9 mouse cellular contexts compared by ENCODE assay signal in genomic region chr11:54088947-54089317, GRCm38 (mm10). TPM values are rescaled to one million over a fixed set of nuclear protein-coding genes. Genes with fewer than 3 reads are reported as not detected.
DNase-seq lines count a peak whose midpoint lies in the region; TF ChIP-seq lines count a peak whose summit lies in the region.
"Had no signal": no experiment of that assay in that cellular context is flagged by ENCODE, and none has a peak within 500 bp of the region (broad histone marks: within the 10 kb centered on the region; RNA-seq: fewer than 3 reads in every experiment).

No protein-coding gene starts in this region.

- no peak overlapping the region for H3K4me3 ChIP-seq in ES-E14 (ENCODE audit: insufficient read depth in 1 of 2, low read depth in 1 of 2, low read length in 2 of 2, poor library complexity in 1 of 2, severe bottlenecking in 1 of 2)
- H3K4me3 ChIP-seq: hindbrain, embryonic 15.5 days had no signal

- no peaks in the 10 kb centered on the region for H3K36me3 ChIP-seq in ES-E14 (ENCODE audit: control insufficient read depth, insufficient read depth, low read length, poor library complexity, severe bottlenecking)
- H3K36me3 ChIP-seq: hindbrain, embryonic 15.5 days had no signal

- H3K9ac ChIP-seq in ES-E14 (ENCODE audit: insufficient read depth, low read depth, low read length, poor library complexity, severe bottlenecking): no peak overlapping the region
- H3K9ac ChIP-seq: hindbrain, embryonic 15.5 days had no signal

- intact Hi-C loops in heart, postnatal 10 days (cut with DNase I): loop anchor here (1.0 to 2.0 kb wide), 4 partner anchors 34 to 168 kb away; no protein-coding TSS in a partner anchor

- no peaks in the 10 kb centered on the region for H3K9me3 ChIP-seq in ES-E14 (ENCODE audit: control insufficient read depth, insufficient read depth, low read depth, low read length)
- H3K9me3 ChIP-seq: hindbrain, embryonic 15.5 days had no signal

- no peak for DNase-seq in ES-E14 (ENCODE audit: low read depth, low spot score)
- DNase-seq in adrenal gland, postnatal 25 days: peak; percentile 79
- peak; percentile 80 for DNase-seq in embryo, embryonic 9.5 days (ENCODE audit: extremely low spot score)
- peak; percentile 87 to 94 for DNase-seq in heart, postnatal 10 days
- peak; percentile 86 to 88 for DNase-seq in kidney, postnatal 4 days
- peak; percentile 89 for DNase-seq in lung, postnatal 10 days
- peak; percentile 85 for DNase-seq in retina, postnatal 1 day
- peak; percentile 81 for DNase-seq in yolk sac, embryonic 10.5 days (ENCODE audit: low spot score)

- no peaks in the 10 kb centered on the region for H3K4me1 ChIP-seq in ES-E14 (ENCODE audit: control insufficient read depth in 2 of 2, insufficient read depth in 2 of 2, low read length in 2 of 2, poor library complexity in 1 of 2)
- H3K4me1 ChIP-seq: hindbrain, embryonic 15.5 days had no signal

- no peak overlapping the region for H3K27ac ChIP-seq in ES-E14 (ENCODE audit: insufficient read depth, low read depth, low read length, poor library complexity, severe bottlenecking)
- H3K27ac ChIP-seq: hindbrain, embryonic 15.5 days had no signal

- in situ Hi-C loops in ES-E14 (cut with MboI; ENCODE audit: low sequenced_read_pairs in 2 of 2, unreplicated experiment in 2 of 2): no loop called here

TF ChIP-seq in ES-E14, 5 proteins besides CTCF, POLR2A, EP300 and RAD21:
- TF ChIP-seq ZNF384 (IDR thresholded peaks at IDR 0.05; ENCODE audit: low read depth, low read length) (no peak), CHD2 (IDR thresholded peaks at IDR 0.05; ENCODE audit: low read depth, low read length) (no peak), ZC3H11A (IDR thresholded peaks at IDR 0.05; ENCODE audit: borderline replicate concordance, low read depth, low read length) (peak; percentile 47; the same call in 1 of the 2 replicates), HCFC1 (IDR thresholded peaks at IDR 0.05; ENCODE audit: borderline replicate concordance, insufficient read depth, low read length) (no peak), MAFK (IDR thresholded peaks at IDR 0.05; ENCODE audit: insufficient read depth, low read depth, low read length) (no peak)

RNA-seq across cellular contexts. Expression of gene P4ha2, which starts 11.0 kb away (rescaled TPM):
- 53.2 and 68.9 TPM in 2 replicates for total RNA-seq in ES-E14 (2012; rRNA removed)
- 30.0 and 36.7 TPM in 2 replicates for total RNA-seq in adrenal gland, postnatal 25 days (2021)
- total RNA-seq in heart, postnatal 10 days (2021): 10 to 100 TPM; 36.8 to 37.0 TPM

RNA-seq across cellular contexts. Expression of gene Pdlim4, which starts 20.1 kb away (rescaled TPM):
- total RNA-seq in ES-E14 (2012; rRNA removed): 3.2 and 4.3 TPM in 2 replicates
- 20.6 and 37.9 TPM in 2 replicates for total RNA-seq in adrenal gland, postnatal 25 days (2021)
- total RNA-seq in heart, postnatal 10 days (2021): 10 to 100 TPM; 23.4 to 28.2 TPM
